Mouse (Mus musculus) layer of hippocampus, postnatal 36 days (tissue): ENCODE results near the gene Pld2. TPM values are rescaled to one million over a fixed set of nuclear protein-coding genes. Genes with fewer than 3 reads are reported as not detected.
A peak's percentile ranks its signal among the peaks of the same experiment; 100 is the strongest.

ENCODE experiments used
- DNase-seq, 2 experiments: peaks; one replicate each; pipeline ENCODE4 v3.0.0; 2022
- total RNA-seq, 2 experiments: library from RNA; stranded (reverse); gene quantifications; 2 replicates each; pipeline ENCODE4 v1.2.3; 2021

Gene Pld2
- total RNA-seq, 2 experiments from 2014 or later: 17.5 to 17.7 TPM

DNA sequence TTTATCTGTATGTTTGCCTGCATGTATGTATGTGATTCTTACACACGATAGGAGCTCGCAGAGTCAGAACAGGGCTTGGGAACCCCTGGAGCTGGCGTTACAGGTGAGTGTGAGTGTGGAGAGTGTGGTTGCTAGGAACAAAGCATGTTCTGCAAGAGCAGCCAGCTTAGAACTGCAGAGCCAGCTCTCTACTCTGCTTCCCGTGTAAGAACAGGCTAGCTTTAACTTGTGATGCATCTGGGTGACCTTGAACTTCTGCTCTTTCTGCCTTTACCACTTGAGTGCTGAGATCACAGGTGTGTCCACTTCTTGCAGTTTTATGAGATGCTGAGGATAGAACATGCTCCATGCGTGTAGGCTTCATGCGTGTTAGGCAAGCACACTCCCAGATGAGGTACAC, 39.1 kb downstream of the Pld2 start:
- DNase-seq: no peak

DNA sequence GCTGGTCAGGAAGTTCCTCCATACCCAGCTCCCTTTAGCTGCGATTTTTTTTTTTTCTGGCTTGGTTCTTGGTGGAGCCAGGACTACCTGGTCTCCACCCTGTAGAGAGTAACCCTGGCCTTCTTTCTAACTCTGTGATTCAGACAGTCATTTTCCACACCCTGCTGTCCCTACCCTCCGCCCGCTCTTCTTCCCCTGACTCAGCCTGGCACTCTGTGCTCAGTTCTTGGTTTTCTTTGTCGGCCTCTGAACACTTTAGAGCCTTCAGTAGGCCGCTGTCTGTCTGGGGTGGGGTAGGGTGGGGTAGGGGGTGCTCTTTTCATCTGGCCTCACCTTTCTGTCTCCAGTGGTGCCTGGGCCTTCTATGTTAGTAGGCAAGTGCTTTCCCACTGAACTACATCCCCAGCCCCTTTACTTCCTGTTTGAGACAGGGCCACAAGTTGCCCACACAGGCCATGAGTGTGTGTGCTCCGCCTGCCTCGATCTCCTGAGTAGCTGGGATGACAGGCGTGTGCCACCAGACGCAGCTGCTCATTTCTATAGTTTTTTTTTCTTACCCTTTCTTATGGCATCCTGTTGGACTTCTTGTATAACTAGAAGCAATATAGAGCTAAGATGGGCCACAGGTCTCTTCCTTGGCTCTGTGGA, 40.0 kb downstream of the Pld2 start:
- no peak for DNase-seq

DNA sequence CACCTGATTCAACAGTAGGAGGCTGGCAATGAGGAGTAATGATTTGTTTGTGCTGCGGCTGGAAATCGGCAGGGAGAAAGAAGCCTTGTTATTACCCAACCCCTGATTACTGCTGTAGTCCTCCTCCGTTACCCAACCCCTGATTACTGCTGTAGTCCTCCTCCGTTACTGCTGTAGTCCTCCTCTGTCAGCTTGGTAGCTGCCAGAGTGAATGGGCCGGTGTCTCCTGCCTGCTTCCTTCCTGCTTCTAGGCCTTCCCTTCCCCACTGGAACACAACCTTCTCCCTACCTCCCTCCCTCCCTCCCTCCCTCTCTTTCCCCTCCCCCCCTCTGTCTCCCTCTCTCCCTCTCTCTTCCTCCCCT, 40.5 kb downstream of the Pld2 start:
- DNase-seq: no peak

DNA sequence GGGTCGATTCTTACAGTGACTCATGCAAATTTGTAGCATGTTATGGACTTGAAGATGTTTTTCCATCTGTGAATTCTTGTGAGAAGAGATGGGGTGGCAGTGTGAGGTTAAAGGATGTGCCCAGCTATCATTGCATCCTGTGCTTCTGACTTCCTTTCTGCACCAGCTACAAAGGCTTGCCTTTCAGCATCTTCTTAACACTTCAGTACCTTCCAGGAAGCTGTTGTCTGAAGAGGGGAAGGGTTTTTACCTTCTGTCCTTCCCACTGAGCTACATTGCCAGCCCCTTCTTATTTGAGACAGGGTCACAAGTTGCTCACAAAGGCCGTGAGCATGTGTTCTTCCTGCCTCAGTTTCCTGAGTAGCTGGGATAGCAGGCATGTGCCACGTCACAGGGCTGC, 41.1 kb downstream of the Pld2 start:
- DNase-seq: no peak

DNA sequence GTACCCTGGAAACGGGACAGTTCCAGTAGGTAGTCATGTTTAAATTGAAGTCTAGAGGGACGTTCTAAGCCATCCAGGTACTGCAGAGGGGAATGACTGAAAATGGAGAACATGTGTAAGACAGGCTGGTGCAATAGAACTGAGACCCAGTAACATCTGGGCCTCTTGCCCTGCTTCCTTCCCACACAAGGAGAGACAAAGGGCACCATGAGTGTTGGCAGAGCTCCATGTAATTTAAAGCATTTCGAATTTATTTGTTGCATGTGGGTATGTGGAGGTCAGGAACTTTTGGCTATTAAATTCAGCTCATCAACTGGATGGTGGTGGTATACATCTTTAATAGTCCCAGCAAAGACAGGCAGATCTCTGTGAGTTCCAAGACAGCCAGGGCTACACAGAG, 42.3 kb downstream of the Pld2 start:
- no peak for DNase-seq

DNA sequence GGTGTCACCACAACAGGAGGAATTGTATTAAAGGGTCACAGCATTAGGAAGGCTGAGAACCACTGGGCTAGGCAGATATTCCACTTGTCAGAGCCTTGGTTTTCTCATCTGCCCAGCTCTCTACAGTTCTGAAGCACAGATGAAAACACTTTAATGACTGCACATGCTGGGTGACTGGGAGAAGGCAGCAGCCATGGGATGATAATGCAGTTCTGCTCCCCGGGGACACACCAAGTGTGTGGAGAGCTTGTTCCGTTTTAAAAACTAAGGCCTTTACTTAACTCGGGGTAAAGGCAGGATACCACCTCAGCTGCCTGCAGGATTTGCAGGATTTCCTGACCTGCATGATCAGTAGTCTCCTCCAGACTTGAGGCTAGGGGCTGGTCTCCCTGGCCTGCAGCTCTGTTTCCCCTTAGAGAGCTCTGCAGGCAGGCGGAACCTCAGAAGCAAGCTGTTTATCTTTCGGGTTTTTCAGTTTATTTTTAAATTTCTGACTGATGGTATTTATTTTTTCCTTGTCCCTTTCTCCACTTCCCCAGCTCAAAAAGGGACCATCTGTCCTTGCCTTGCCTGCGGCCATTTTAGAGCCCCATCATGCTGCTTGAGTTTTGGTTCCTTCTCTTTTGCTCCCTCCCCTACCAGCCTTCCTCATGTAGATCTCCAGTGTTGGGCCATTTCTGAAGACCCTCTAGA, 43.3 kb downstream of the Pld2 start:
- DNase-seq: no peak

DNA sequence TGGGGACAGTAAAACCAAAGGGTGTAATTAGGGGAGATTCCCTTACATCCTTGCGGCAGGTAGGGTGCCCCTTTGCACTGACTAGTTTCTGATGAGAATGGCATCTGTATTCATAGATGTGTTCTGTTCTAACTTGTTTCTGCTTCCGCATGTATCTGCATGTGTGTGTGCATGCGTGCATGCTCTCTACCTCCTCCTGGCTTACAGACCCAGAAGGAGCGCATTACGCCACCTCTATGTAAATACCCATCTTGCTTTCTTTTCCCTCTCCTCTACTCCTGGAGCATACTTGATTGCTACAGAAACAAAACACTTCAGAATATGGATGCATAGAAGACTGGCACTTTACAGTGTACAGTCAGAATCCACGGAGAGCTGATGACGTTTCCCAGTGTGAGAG, 43.9 kb downstream of the Pld2 start:
- no peak for DNase-seq

DNA sequence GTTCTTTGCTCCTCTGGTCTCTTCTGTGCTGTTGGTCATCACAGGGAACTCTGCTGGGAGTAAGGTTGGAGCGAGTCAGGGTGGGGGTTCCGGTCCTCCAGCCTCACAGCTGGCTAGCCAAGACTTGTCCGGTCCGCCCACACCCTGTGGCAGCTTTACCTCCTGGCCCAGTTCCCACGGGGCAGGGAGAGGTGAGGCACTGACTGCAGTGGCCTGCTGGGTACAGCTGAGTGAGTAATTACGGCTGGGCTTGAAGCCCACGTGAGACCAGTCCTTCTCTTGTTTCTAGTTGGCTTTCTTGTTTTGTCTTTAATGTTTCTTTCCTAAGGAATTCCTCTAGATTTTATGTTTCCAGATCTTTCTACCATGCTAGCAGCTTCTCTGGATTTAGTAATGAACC, 45.6 kb downstream of the Pld2 start:
- no peak for DNase-seq

DNA sequence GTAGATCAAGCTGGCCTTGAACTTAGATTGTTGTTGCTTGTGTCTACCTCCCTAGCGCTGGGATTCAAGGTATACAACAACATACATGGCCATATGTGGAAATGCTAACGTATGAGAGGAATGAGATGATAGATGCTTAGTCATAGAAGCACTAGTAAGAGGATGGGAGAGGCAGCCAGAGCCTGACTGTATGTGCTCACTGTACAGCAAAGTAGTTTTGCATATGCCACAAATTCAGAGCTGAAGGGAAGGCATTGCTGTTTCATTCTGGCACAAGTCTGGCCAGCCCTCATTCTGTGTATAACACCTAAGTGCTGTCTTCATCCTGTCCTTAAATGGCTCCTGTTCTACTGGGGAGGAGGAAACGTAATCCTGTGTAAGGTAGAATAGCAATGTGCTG, 46.4 kb downstream of the Pld2 start:
- DNase-seq: no peak

DNA sequence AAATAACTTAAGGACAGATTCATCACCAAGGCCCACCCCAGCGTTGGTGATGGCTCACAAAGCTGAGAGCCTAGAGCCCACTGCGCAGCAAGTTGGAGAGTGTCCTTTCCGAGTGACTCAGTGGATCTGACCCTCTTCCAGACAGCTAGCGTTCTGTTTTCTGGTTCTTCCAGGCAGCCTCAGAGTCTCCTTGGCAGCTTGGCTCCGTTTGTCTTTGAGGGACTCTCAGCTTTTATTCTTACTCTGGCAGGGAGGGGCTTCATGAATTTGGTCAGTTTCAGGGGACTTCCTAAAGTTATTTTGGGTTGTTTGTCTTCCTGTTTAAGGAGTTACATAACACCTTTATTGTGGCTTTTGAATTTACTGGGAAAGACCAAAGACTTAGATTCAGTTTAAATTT, 47.1 kb downstream of the Pld2 start:
- no peak for DNase-seq

DNA sequence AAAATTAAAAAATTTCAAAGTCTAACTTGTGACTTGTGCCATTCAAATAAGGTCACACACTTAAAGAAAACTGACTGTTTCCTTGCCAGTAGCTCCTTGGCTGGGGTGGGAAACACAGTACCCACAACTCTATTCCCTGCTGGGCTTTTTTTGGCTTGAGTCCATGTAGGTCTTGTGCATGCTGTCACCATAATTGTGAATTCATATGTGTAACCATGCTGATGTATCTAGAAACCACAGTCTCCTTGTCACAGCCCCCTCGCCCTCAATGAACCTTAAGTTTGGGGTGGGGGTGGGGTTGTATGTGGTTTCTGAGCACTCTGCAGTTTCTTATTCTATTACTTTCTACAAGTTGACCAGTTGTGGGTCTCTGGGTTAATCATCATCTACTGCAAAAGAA, 51.9 kb downstream of the Pld2 start:
- no peak for DNase-seq

DNA sequence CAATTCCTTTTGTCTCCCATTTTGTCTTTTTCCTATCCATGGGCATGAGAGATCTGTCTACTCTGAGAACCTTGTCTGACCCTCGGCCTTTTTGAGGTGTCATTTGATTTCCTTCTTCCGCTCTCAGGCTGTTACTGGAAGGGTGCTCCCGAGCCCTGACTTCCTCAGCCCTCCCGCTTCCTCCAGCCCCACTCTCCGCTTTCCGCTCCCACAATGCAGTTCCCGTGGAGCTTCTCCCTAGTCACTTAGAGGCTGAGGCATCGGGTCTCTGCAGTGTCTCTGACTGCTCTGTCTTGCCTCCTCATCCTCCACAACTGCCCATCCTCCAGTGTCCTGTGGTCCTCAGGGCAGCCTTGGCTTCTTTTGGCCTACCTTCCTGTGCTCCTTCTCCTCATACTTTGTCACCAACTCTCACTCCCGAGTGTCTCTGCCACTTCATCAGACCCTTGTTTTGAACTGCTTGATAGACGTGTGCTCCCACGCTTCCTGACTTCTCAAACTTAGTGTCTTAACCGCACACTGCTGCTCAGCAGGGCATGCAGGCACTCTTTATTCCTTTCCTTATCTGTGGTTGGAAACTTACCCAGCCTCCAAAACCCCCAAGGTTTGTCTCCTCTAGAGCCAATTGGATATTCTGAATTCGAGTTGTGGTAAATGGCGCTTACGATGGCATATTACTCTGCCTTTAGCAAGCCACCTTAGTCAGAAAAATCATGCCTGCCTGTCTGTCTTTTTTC, 54.6 kb downstream of the Pld2 start:
- DNase-seq: no peak

DNA sequence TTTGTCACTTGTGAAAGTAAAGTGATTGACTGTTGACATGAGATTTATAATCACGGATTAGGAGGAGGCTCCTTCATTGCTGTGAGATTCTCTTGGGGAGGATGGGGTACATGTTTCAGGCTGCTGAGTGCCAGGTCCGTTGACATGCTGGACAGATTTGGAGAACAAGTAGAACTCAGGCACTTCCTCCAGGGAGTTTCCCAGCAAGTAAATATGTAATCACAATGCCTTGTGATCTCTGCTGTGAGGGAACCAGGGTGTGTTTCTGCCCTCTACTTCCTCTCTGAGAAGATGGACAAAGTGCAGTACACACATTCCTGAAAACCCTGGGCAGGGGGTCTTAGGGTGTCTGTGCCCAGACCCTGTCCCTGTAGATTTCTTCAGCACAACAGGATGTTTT, 55.8 kb downstream of the Pld2 start:
- DNase-seq: no peak

DNA sequence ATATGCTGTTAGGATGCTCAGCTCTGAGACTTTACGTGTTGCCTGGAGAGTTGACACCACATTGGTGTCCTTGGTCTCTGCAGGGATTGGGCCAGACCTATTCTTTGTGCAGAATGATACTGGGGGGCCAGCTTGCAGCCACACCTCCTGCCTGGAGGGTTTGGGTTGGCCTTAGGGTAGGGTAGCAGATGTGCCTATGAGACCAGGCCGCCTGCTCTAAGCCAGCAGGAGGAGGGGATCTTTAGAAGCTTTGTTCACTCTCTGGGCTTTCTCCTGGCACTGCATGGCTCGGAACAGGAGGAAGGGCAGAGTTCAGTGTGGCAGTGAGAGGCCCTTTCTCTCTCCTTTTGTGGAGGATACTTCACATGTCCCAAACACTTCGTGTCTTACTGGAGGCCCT, 56.2 kb downstream of the Pld2 start:
- DNase-seq: no peak

DNA sequence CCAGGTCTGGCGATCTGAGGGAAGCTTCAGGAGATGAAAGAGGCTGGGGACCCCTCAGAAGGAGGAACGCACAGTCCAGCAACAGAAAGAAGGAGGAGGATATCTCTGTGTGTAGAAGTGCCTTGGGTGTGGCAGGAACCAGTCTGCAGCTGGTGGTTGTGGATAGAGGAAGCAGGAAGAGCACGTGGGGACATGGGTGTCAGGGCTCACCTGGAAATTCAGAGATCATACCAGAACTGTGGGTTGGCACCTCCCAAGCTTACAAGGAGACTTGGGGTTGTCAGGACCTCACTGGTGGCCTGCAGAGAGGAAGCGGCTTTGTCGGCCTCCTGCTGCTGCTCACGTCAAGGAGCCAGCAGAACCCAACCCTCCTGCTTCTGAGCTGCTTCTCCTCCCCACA, 57.4 kb downstream of the Pld2 start:
- no peak for DNase-seq

DNA sequence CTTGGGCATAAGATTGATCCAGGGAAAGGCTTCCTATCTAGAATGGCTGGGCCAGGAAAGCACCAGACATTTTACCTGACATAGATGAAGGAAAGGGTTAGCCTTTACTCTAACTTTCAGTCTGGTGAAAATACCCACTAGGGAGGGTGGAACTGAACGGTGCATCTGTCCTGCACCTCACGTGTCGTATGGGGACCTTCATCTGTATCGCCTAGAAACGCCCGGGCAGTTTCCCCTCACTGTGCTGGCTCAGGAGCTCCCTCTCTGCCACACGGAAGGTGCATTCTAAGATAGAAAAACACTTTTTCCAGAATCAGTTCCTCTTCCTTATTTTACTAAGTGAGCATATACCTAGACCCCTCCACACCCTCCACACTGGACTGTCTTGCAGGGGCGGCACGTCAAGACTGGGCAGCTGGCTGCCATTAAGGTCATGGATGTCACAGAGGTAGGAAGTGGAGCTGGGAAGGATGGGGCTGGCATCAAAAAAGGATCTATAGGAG, 58.6 kb downstream of the Pld2 start:
- no peak for DNase-seq

DNA sequence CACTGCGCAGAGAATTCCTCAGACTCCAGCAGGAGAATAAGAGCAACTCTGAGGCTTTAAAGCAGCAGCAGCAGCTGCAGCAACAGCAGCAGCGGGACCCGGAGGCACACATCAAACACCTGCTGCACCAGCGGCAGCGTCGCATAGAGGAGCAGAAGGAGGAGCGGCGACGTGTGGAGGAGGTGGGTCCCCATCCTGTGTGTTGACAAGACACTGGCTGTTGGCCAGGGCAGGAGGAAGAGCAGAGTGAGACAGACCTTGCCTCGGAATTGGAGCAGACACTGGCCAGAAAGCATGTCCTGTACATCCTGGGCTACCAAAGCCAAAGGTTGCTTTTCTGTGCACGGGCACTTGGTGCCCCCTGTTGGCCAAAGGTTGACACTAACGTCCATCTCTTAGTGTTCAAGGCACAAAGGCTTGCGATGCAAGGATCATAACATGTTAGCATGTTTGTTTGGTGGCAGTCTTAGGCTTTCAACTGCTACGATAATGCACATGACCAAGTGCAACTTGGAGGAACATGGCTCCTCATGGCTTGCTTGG, 65.2 kb downstream of the Pld2 start:
- peak in 1 of 2 experiments; percentile 66 for DNase-seq

DNA sequence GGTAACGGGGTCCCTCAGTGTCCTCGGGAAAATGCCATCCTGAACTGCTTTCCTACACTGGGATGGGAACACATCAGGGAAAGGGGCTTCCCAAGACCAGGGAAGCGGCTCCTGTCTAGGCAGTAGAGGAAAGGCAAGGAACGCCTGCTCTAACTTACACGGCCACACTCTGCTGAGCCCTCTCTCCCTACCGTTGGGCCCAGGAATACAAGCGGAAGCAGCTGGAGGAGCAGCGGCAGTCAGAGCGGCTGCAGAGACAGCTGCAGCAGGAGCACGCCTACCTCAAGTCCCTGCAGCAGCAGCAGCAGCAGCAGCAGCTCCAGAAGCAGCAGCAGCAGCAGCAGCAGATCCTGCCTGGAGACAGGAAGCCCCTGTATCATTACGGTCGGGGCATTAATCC, 66.9 kb downstream of the Pld2 start:
- DNase-seq: no peak

DNA sequence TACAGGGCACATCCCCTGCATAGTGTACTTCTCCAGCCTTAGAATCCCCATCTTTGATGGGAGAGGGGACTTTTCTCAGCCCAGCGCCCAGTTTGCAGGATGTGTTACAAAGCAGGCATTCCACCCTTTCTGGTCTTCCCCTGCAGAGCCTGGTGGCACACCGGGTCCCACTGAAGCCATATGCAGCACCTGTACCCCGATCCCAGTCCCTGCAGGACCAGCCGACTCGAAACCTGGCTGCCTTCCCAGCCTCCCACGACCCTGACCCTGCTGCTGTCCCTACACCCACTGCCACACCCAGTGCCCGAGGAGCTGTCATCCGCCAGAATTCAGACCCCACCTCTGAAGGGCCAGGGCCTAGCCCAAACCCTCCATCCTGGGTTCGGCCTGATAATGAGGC, 67.7 kb downstream of the Pld2 start:
- no peak for DNase-seq
